Mouse (Mus musculus) stomach, postnatal 0 days (tissue): ENCODE results near the gene Zfp46.

Experiments
- CTCF ChIP-seq: IDR thresholded peaks from 2 replicates; pipeline ENCODE4 v1.5.1; 2016; ENCODE audit warnings: antibody characterized with exemption, low read depth, mild to moderate bottlenecking, moderate library complexity
- EP300 ChIP-seq: optimal IDR thresholded peaks from 2 replicates; pipeline ENCODE3; 2016; ENCODE audit warnings: antibody characterized with exemption

- no peak for TF ChIP-seq CTCF
- no peak for TF ChIP-seq EP300
Measured at GRCm38 (mm10) chr4:136295941-136296340, 11.5 kb downstream of the Zfp46 start.
